Mouse (Mus musculus) bone marrow macrophage, adult 2 months (primary cell): ENCODE data around the gene Gm20388.

Experiments
- CTCF ChIP-seq: IDR thresholded peaks from 2 replicates; pipeline ENCODE4 v1.5.1; 2012; ENCODE audit warnings: low read depth, mild to moderate bottlenecking, low read length, moderate library complexity
- POLR2A ChIP-seq: IDR thresholded peaks from 2 replicates; pipeline ENCODE4 v1.6.1; 2012; ENCODE audit warnings: mild to moderate bottlenecking, low read depth, low read length, borderline replicate concordance

DNA sequence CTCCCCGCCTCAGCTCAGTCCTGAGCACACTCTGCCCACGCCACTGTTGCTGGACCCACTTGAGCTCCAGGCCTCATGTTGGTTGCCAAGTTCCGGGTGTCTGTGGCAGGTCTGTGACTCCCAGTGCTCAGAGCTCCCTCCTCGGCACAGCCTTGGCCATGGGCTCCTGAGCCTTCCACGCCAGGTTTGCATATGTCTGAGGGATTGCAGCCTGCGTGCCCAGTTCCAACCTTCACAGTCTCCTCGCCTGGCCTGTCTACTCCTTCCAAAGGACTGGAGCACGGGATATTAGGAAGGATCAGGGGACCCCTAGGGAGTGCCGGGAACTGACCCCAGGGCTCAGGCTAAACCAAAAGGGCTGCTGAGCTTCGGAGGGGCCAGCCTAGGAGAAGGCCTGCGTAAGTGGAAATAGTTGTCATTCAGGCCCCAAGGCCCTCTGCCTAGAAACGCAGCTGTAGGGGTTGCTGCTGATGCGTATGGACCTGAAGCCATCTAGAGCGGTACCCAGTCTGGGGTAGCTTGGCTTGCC, 1744.4 kb downstream of the Gm20388 start:
- no peak for TF ChIP-seq CTCF
- TF ChIP-seq POLR2A, result no peak
